Mouse (Mus musculus): ENCODE data around the gene Il31ra.

The Il31ra gene

DNA sequence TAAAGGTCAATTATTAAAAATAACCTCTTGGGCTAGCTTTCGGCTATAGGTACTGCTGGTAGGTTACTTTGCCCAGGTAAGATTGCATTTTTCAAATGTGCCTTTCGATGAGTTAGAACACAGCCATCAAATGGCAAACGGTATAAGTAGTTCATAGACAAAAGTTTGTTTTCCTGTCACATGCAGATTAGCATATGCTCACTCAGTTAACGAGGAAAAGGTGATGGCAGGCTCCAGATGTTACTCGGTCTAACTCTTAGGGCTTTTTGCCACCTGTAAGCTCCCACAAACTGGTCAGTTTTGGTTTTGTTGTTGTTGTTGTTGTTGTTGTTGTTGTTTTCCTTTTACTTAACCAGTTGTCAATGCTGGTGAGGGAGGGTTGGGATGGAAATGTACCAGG lies 85.7 kb downstream of the Il31ra start:
- DNase-seq (ENCODE audit: low read depth, low spot score), result no peak

- DNase-seq (ENCODE audit: low read depth, low spot score), result no peak
Measured at GRCm38 (mm10) chr13:112507691-112508090, 86.5 kb downstream of the Il31ra start.

DNA sequence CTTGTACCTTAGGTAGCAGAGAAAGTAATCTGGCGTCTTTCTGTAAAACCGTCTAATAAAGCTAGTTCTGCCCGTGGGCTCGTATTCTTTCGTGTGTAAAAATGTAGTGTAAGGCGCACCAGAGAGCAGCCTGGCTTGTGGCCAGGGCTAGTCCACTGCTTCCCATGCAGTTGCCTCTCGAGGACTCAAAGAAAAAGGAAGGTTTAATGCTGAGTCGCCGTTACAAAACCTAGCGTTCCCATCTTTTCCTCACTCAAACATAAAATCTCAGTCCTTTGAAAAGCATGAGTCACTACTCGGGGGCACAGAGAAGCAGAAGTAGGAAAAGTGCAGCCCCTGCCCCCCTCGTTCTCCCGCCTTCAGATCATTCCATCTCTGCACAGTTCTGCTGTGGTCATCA lies 87.4 kb downstream of the Il31ra start:
- DNase-seq (ENCODE audit: low read depth, low spot score), result no peak

DNA sequence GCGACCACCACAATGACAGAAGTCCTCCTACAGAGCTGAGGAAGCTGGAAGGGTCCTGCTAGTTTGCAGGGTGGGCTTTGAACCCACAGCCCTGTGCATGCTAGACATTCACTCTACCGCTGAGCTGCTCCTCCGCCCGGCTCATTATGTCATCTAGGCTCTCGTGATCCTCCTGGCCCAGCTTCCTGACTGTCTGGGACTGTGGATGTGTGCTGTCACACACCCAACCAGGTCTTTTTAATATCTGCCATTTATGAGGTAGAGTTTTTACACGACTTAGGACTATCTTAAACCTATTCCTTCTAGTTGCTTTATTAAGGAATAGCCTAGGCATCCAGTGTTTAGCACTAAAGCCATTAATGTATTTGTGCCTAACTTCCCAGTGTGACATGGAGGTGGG lies 88.7 kb downstream of the Il31ra start:
- DNase-seq (ENCODE audit: low read depth, low spot score), result no peak

DNA sequence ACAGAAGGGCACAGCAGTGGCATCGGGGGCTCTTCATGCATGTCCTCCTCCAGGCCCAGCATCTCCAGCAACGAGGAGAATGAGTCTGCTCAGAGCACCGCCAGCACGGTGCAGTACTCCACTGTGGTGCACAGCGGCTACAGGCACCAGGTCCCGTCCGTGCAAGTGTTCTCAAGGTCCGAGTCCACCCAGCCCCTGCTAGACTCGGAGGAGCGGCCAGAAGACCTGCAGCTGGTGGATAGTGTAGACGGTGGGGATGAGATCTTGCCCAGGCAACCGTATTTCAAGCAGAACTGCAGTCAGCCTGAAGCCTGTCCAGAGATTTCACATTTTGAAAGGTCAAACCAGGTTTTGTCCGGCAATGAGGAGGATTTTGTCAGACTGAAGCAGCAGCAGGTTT lies 90.3 kb downstream of the Il31ra start:
- no peak for DNase-seq (ENCODE audit: low read depth, low spot score)

DNA sequence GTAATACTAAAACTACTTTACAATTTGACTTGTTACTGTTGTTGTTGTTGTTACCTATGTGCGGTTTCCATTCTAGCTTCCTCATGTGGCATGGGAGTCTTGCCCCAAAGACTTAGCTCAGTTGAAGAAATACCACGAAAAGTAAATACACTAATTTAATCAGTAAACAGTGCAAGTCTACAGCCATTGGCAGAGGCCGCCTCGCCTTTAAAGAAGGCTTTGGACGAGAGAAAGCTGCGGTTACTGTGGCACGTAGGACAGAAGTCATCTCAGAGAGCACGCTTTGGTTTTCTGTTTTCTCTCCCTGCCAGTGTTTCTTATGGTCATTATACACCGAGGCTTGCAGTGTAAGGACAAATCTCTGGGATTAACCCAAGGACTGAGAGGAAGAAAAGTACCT lies 93.7 kb downstream of the Il31ra start:
- no peak for DNase-seq (ENCODE audit: low read depth, low spot score)

GRCm38 (mm10) chr13:112500027-112500426 lies 94.1 kb downstream of the Il31ra start:
- DNase-seq (ENCODE audit: low read depth, low spot score), result no peak

- no peak for DNase-seq (ENCODE audit: low read depth, low spot score)
Measured at GRCm38 (mm10) chr13:112494590-112494989, 99.6 kb downstream of the Il31ra start.

- no peak for DNase-seq (ENCODE audit: low read depth, low spot score)
Measured at GRCm38 (mm10) chr13:112492285-112492678, 101.9 kb downstream of the Il31ra start.

- no peak for DNase-seq (ENCODE audit: low read depth, low spot score)
Measured at GRCm38 (mm10) chr13:112491636-112492284, 102.4 kb downstream of the Il31ra start.

DNA sequence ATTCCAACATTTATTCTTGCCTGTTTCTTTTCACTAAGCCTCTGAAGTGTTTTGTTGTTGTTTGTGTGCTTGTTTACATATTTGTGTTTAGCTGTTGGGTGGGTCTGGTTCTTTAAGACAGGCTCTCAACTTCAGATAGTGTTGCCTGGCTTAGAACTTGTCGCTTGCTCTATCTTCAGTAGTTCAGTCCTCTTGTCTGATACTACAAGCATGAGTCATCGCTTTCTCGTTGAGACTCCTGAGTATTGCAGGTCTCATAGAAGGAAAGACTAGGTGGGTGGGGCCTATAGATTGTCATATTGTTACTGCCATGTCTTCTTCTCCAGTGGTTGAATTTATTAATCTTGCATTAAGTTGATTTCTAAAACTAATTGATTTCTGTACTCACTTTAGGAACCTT lies 104.1 kb downstream of the Il31ra start:
- no peak for DNase-seq (ENCODE audit: low read depth, low spot score)

DNA sequence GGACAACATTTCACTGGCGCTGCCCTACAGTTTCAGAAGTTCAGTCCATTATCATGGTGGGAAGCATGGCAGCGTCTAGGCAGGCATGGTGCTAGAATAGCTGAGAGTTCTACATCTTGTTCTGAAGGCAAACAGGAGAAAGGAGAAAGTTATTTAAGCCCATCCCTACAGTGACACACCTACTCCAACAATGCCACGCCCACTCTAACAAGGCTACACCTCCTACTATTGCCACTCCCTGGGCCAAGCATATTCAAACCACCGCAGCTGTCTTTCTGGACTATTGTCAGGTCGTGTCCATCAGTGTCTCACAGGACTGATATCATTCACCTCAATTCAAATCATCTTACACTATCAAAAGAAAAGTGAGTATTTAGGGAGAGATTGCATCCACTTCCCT lies 107.5 kb downstream of the Il31ra start:
- DNase-seq (ENCODE audit: low read depth, low spot score), result no peak

- no peak for DNase-seq (ENCODE audit: low read depth, low spot score)
Measured at GRCm38 (mm10) chr13:112486236-112486635, 107.9 kb downstream of the Il31ra start.

- DNase-seq (ENCODE audit: low read depth, low spot score), result no peak
Measured at GRCm38 (mm10) chr13:112483015-112483414, 111.1 kb downstream of the Il31ra start.

- DNase-seq (ENCODE audit: low read depth, low spot score), result no peak
Measured at GRCm38 (mm10) chr13:112482525-112482924, 111.6 kb downstream of the Il31ra start.

- no peak for DNase-seq (ENCODE audit: low read depth, low spot score)
Measured at GRCm38 (mm10) chr13:112479926-112480325, 114.2 kb downstream of the Il31ra start.

- no peak for DNase-seq (ENCODE audit: low read depth, low spot score)
Measured at GRCm38 (mm10) chr13:112479032-112479431, 115.1 kb downstream of the Il31ra start.

DNA sequence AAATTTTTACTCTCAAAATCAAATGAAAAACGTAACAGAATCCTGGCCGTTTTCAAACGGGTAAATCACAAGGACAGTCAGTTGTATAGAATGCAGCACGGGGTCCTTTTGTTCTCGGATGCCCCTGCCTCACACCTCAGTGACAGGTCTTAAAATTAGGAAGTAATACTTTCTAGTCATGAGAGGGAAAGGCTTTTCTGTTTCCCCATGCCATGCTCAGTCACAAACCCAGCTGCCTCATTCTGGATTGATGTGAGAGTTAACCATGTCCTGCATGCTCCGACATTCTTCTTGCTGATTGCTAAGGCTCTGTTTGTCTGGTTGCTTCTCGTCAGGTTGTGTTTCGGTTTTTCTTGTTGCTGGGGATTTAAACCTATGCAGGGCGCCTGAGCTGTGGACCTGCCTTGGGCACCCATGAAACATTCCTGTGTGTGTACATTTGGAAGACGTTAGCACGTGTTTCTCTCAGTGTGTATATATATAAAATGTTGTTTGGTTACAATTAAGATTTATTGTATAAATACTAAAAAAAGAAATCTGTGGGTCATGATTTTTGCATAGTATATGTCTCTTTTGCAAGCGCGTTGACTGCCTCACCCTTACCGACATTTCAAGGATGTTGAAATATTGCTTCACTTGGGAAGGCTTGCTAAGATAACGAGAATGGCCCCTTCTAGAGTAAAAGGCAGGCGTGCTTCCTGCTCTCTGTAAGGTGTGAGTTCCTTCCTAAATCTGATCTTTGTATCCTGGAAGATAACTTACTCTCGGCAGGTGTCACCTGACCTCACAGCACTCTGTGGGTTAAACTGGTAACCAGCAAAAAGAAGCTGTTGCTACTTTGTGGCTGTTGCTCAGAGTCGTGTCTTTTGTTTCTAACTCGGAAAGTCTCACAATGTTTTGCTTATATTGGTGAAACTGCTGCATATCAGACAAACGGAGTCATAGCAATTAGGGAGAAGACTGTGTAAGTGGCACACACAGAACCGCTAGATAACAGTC lies 120.1 kb downstream of the Il31ra start:
- DNase-seq (ENCODE audit: low read depth, low spot score), result no peak

- DNase-seq (ENCODE audit: low read depth, low spot score), result no peak
Measured at GRCm38 (mm10) chr13:112472401-112473023, 121.6 kb downstream of the Il31ra start.

- DNase-seq (ENCODE audit: low read depth, low spot score), result no peak
Measured at GRCm38 (mm10) chr13:112471201-112471600, 123.0 kb downstream of the Il31ra start.
